ENCODE assay signal across 16 mouse cellular contexts in genomic region chr6:26649514-26649913, GRCm38 (mm10).
A peak's percentile ranks its signal among the peaks of the same experiment; 100 is the strongest.
DNase-seq lines count a peak whose midpoint lies in the region; ATAC-seq and TF ChIP-seq lines count a peak whose summit lies in the region.
"Had no signal": no experiment of that assay in that cellular context is flagged by ENCODE, and none has a peak within 500 bp of the region (broad histone marks: within the 10 kb centered on the region; RNA-seq: fewer than 3 reads in every experiment).

No protein-coding gene starts in this region.

- no peaks in the 10 kb centered on the region for H3K4me1 ChIP-seq in midbrain, embryonic 14.5 days (ENCODE audit: control insufficient read depth, insufficient read depth, low read length)
- no peaks in the 10 kb centered on the region for H3K4me1 ChIP-seq in midbrain, embryonic 16.5 days (ENCODE audit: control insufficient read depth, insufficient read depth, low read length)
- H3K4me1 ChIP-seq in neural tube, embryonic 13.5 days (replicated peaks), result no peaks in the 10 kb centered on the region; the same call in 1 of the 2 replicates
- H3K4me1 ChIP-seq in neural tube, embryonic 15.5 days, result no peaks in the 10 kb centered on the region
- H3K4me1 ChIP-seq: embryonic facial prominence, embryonic 10.5 days; embryonic facial prominence, embryonic 12.5 days; forebrain, embryonic 13.5 days; forebrain, embryonic 15.5 days had no signal

- no peak for ATAC-seq in midbrain, embryonic 14.5 days (ENCODE audit: low FRiP score, low TSS enrichment)
- ATAC-seq in midbrain, embryonic 16.5 days, result no peak
- peak; percentile 61; the same call in 1 of the 2 replicates for ATAC-seq in neural tube, embryonic 13.5 days (ENCODE audit: low read depth)
- no peak for ATAC-seq in neural tube, embryonic 15.5 days (ENCODE audit: low FRiP score)
- ATAC-seq: forebrain, embryonic 13.5 days; forebrain, embryonic 15.5 days had no signal

- H3K9me3 ChIP-seq in midbrain, embryonic 14.5 days (ENCODE audit: control insufficient read depth, low read length), result no peaks in the 10 kb centered on the region
- H3K9me3 ChIP-seq in midbrain, embryonic 16.5 days (replicated peaks; ENCODE audit: control insufficient read depth, low read length, poor library complexity, severe bottlenecking), result no peaks in the 10 kb centered on the region
- H3K9me3 ChIP-seq in neural tube, embryonic 13.5 days, result no peaks in the 10 kb centered on the region
- H3K9me3 ChIP-seq in neural tube, embryonic 15.5 days (replicated peaks), result no peaks in the 10 kb centered on the region
- H3K9me3 ChIP-seq: embryonic facial prominence, embryonic 10.5 days; embryonic facial prominence, embryonic 12.5 days; forebrain, embryonic 13.5 days; forebrain, embryonic 15.5 days had no signal

- peak; percentile 17 for DNase-seq in midbrain, embryonic 14.5 days
- DNase-seq in brain, embryonic 14.5 days (ENCODE audit: low read depth), result peak; percentile 23
- DNase-seq in right cerebral cortex, postnatal 36 days (ENCODE audit: low spot score in 2 of 2), result no peak
- DNase-seq: adrenal gland, adult 2 months; adrenal gland, postnatal 10 days; adrenal gland, postnatal 25 days; cerebellum, adult 11-12 months; cerebellum, postnatal 10 days; cerebellum, postnatal 25 days had no signal

- H3K4me2 ChIP-seq in midbrain, embryonic 14.5 days (ENCODE audit: low read length), result no peak overlapping the region
- H3K4me2 ChIP-seq in midbrain, embryonic 16.5 days (ENCODE audit: low read length), result no peak overlapping the region
- H3K4me2 ChIP-seq in neural tube, embryonic 13.5 days, result no peak overlapping the region
- H3K4me2 ChIP-seq in neural tube, embryonic 15.5 days, result no peak overlapping the region
- H3K4me2 ChIP-seq: embryonic facial prominence, embryonic 12.5 days; forebrain, embryonic 13.5 days; forebrain, embryonic 15.5 days had no signal

- WGBS in midbrain, embryonic 14.5 days, result 55% methylated on average over 1 of the region's 1 CpGs
- 58% methylated on average over 1 of the region's 1 CpGs for WGBS in midbrain, embryonic 16.5 days
- WGBS in neural tube, embryonic 13.5 days, result 57% methylated on average over 1 of the region's 1 CpGs
- 35% methylated on average over 1 of the region's 1 CpGs for WGBS in neural tube, embryonic 15.5 days

- H3K9ac ChIP-seq in midbrain, embryonic 14.5 days (replicated peaks; ENCODE audit: low read length), result no peak overlapping the region
- H3K9ac ChIP-seq in midbrain, embryonic 16.5 days (ENCODE audit: low read depth, low read length), result no peak overlapping the region
- H3K9ac ChIP-seq in neural tube, embryonic 13.5 days, result no peak overlapping the region
- H3K9ac ChIP-seq in neural tube, embryonic 15.5 days (replicated peaks), result no peak overlapping the region
- H3K9ac ChIP-seq: embryonic facial prominence, embryonic 12.5 days; forebrain, embryonic 13.5 days; forebrain, embryonic 15.5 days had no signal

- no peaks in the 10 kb centered on the region for H3K27me3 ChIP-seq in midbrain, embryonic 14.5 days (ENCODE audit: control insufficient read depth, insufficient read depth, low read length)
- no peaks in the 10 kb centered on the region for H3K27me3 ChIP-seq in midbrain, embryonic 16.5 days (ENCODE audit: control insufficient read depth, insufficient read depth, low read depth, low read length)
- H3K27me3 ChIP-seq in neural tube, embryonic 13.5 days, result no peaks in the 10 kb centered on the region
- H3K27me3 ChIP-seq in neural tube, embryonic 15.5 days (replicated peaks), result no peaks in the 10 kb centered on the region
- H3K27me3 ChIP-seq: embryonic facial prominence, embryonic 12.5 days; forebrain, embryonic 13.5 days; forebrain, embryonic 15.5 days had no signal

- TF ChIP-seq CTCF in brain, embryonic 14.5 days (IDR thresholded peaks at IDR 0.05; ENCODE audit: borderline replicate concordance, extremely low read depth, insufficient read depth, insufficient read length), result no peak

- no peaks in the 10 kb centered on the region for H3K36me3 ChIP-seq in midbrain, embryonic 14.5 days (ENCODE audit: control insufficient read depth, insufficient read depth, low read length)
- no peaks in the 10 kb centered on the region for H3K36me3 ChIP-seq in midbrain, embryonic 16.5 days (ENCODE audit: control insufficient read depth, insufficient read depth, low read length)
- no peaks in the 10 kb centered on the region for H3K36me3 ChIP-seq in neural tube, embryonic 13.5 days
- no peaks in the 10 kb centered on the region for H3K36me3 ChIP-seq in neural tube, embryonic 15.5 days
- H3K36me3 ChIP-seq: embryonic facial prominence, embryonic 10.5 days; embryonic facial prominence, embryonic 12.5 days; forebrain, embryonic 15.5 days had no signal

- no peak overlapping the region for H3K27ac ChIP-seq in midbrain, embryonic 14.5 days (replicated peaks; ENCODE audit: low read depth, low read length)
- no peak overlapping the region for H3K27ac ChIP-seq in midbrain, embryonic 16.5 days (ENCODE audit: low read length)
- H3K27ac ChIP-seq in neural tube, embryonic 13.5 days (replicated peaks), result no peak overlapping the region
- no peak overlapping the region for H3K27ac ChIP-seq in neural tube, embryonic 15.5 days (replicated peaks)
- H3K27ac ChIP-seq: embryonic facial prominence, embryonic 10.5 days; embryonic facial prominence, embryonic 12.5 days; forebrain, embryonic 13.5 days; forebrain, embryonic 15.5 days had no signal

- no peak overlapping the region for H3K4me3 ChIP-seq in midbrain, embryonic 14.5 days (replicated peaks; ENCODE audit: low read depth, low read length)
- H3K4me3 ChIP-seq in midbrain, embryonic 16.5 days (ENCODE audit: low read depth, low read length), result no peak overlapping the region
- H3K4me3 ChIP-seq in neural tube, embryonic 13.5 days, result no peak overlapping the region
- no peak overlapping the region for H3K4me3 ChIP-seq in neural tube, embryonic 15.5 days (replicated peaks)
- H3K4me3 ChIP-seq: embryonic facial prominence, embryonic 10.5 days; embryonic facial prominence, embryonic 12.5 days; forebrain, embryonic 13.5 days; forebrain, embryonic 15.5 days had no signal

- no peak for TF ChIP-seq POLR2A in brain, embryonic 14.5 days (IDR thresholded peaks at IDR 0.05; ENCODE audit: borderline replicate concordance, extremely low read depth, insufficient read depth, insufficient read length, poor library complexity, severe bottlenecking)

Comparison
In these comparisons a context has a peak if more than half of its experiments do, and no peak if none do; other contexts are left out.
1. DNase-seq: peak in midbrain, embryonic 14.5 days (single experiment) and brain, embryonic 14.5 days (single experiment); none in right cerebral cortex, postnatal 36 days (0 of 2).